Mouse (Mus musculus) lung, adult 2 months (tissue): ENCODE results near the gene Camk2d.

Experiments
- CTCF ChIP-seq: fragments of 200-500 bp; IDR thresholded peaks from 2 replicates; pipeline ENCODE4 v1.5.1; 2011; ENCODE audit warnings: mild to moderate bottlenecking, low read length, control low read depth; ENCODE audit not compliant: insufficient read depth
- POLR2A ChIP-seq: fragments of 200-500 bp; IDR thresholded peaks from 2 replicates; pipeline ENCODE4 v1.6.1; 2011; ENCODE audit warnings: low read depth, mild to moderate bottlenecking, control low read depth, low read length, borderline replicate concordance; ENCODE audit errors: extremely low read depth

GRCm38 (mm10) chr3:126597596-126598328 lies 1.7 kb downstream of the Camk2d start:
- no peak for TF ChIP-seq CTCF
- no peak for TF ChIP-seq POLR2A
